Mouse (Mus musculus) midbrain, embryonic 12.5 days (tissue): ENCODE measurements at regions not wholly inside any gene's neighbourhood (a gene's known extent, or its start where the extent isn't known, plus 50 kb on each side); places are given as distances from the start of the nearest gene placed in this dataset.
"Not testable (repeated sequence)": the region's sequence is repeated elsewhere in the genome, so short reads cannot be mapped to it uniquely, and the experiment has no call there.

Source experiments
- ATAC-seq: fragments of 200-750 bp; cut with Nextera tagmentation; 2 replicates; pipeline ENCODE4 v1.8.0; 2017; ENCODE audit warnings: low read depth, moderate TSS enrichment, moderate library complexity; ENCODE audit not compliant: low FRiP score
- H3K27ac ChIP-seq: fragments of 300-500 bp; sonication (generic); replicated peaks from 2 replicates; pipeline ENCODE4 v1.5.1; 2016; ENCODE audit warnings: mild to moderate bottlenecking
- H3K27me3 ChIP-seq: fragments of 300-500 bp; sonication (generic); 2 replicates; pipeline ENCODE4 v1.6.1; 2016; ENCODE audit warnings: mild to moderate bottlenecking
- H3K36me3 ChIP-seq: fragments of 300-500 bp; sonication (generic); 2 replicates; pipeline ENCODE4 v1.6.1; 2016
- H3K4me1 ChIP-seq: fragments of 300-500 bp; sonication (generic); 2 replicates; pipeline ENCODE4 v1.6.1; 2016
- H3K4me2 ChIP-seq: fragments of 300-500 bp; sonication (generic); replicated peaks from 2 replicates; pipeline ENCODE4 v1.6.1; 2016; ENCODE audit warnings: mild to moderate bottlenecking, moderate library complexity
- H3K4me3 ChIP-seq: fragments of 300-500 bp; sonication (generic); 2 replicates; pipeline ENCODE4 v1.5.1; 2016; ENCODE audit warnings: mild to moderate bottlenecking
- H3K9ac ChIP-seq: fragments of 300-500 bp; sonication (generic); replicated peaks from 2 replicates; pipeline ENCODE4 v1.6.1; 2016; ENCODE audit warnings: mild to moderate bottlenecking, moderate library complexity
- H3K9me3 ChIP-seq: fragments of 300-500 bp; sonication (generic); 2 replicates; pipeline ENCODE4 v1.6.1; 2016; ENCODE audit warnings: mild to moderate bottlenecking
- WGBS: fragments of 180-500 bp; shearing (Covaris S2); methylation state at CpG from one replicate; pipeline ENCODE4 v1.1.7; 2016; 5-methylcytosine and 5-hydroxymethylcytosine counted together

DNA sequence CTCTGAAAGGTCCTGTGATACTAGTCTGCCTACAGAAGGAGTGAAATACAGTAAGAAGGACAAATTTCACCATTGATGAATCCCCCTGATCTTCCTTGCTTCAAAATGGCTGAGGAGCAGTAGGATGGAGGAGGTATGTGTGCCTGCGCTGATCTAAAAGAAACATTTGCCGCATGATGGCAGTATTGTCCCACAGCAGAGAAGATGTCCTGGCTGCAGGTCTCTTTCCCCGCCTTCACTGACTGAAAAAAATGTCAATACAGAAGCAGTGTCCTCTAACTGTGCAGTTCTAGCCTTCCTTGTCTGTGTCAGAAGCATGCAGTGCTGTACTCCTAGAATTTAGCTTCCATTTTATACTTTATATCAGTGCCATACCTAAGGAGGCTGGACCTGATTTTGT, 172.0 kb upstream of the Olfr1324 start:
- not testable (repeated sequence) for H3K27ac ChIP-seq

DNA sequence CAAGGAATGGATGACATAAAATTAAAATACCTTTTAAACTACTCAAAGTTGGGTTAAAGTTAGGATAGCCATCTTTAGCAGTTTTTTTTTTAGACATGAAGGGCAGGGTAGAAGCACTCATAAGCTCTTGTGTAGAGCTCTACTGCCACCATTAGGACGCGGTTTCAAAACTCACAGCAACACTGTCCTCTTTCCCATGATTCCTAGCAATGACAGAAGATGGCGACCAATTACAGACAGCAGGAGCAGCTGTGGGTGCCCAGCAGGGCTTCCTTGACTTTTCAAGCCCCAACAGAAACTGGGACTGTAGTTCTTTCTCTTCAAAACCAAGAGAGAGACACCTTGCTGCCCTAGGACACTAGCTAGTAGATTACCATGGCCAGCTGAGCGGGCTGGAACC, 171.5 kb upstream of the Olfr1324 start:
- H3K4me3 ChIP-seq, result peak overlapping the region; percentile 22; the same call in 1 of the 2 replicates
- H3K27ac ChIP-seq, result no peak overlapping the region
- peak overlapping the region; percentile 13; the same call in 1 of the 2 replicates for H3K4me2 ChIP-seq
- H3K4me1 ChIP-seq, result no peaks in the 10 kb centered on the region
- no peak overlapping the region for H3K9ac ChIP-seq
- WGBS, result 66% methylated on average over 4 of the region's 4 CpGs
- no peaks in the 10 kb centered on the region for H3K9me3 ChIP-seq
- no peak for ATAC-seq
- H3K27me3 ChIP-seq, result no peaks in the 10 kb centered on the region
- H3K36me3 ChIP-seq, result peaks cover 8% of the 10 kb centered on the region

More for the DNA sequence above, 172.0 kb upstream of the Olfr1324 start:
- H3K4me1 ChIP-seq, H3K36me3 ChIP-seq, H3K9ac ChIP-seq, H3K27me3 ChIP-seq, H3K9me3 ChIP-seq: not testable (repeated sequence)
- WGBS, result 59% methylated on average over 3 of the region's 3 CpGs
- peak overlapping the region; percentile 22; the same call in 1 of the 2 replicates for H3K4me3 ChIP-seq
- ATAC-seq, result peak; percentile 70; the same call in 1 of the 2 replicates
- peak overlapping the region; percentile 13; the same call in 1 of the 2 replicates for H3K4me2 ChIP-seq

DNA sequence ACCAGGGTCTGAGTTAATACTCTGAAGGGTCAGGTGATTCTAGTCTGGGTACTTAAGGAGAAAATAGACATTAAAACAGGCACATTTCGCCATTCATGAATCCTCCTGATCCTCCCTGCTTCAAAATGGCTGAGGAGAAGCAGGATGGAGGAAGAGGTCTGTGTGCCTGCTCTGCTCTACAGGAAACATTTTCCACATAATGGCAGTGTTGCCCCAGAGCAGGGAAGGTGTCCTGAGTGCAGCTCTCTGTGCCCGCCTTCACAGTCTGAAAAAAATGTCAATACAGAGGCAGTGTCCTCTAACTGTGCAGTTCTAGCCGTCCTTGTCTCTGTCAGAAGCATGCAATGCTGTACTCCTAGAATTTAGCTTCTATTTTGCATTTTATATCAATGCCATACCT, 169.3 kb upstream of the Olfr1324 start:
- not testable (repeated sequence) for H3K36me3 ChIP-seq, H3K9ac ChIP-seq

DNA sequence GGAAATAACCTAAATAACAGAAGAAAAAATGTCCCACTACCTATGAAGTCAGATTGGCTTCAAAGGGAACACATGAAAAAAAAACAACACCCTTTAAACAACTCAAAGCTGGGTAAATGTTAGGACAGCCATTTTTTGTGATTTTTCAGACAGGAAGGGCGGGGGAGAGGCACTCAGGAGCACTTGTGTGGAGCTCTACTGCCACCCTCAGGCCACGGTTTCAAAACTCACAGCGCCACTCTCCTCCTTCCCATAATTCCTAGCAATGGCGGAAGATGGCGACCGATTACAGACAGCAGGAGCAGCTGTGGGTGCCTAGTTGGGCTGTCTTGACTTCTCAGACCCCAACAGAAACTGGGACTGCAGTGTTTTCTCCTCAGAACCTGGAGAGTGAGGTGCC, 168.8 kb upstream of the Olfr1324 start:
- Histone ChIP-seq H3K9me3 (no peaks in the 10 kb centered on the region), H3K27ac (no peak overlapping the region), H3K4me3 (no peak overlapping the region), H3K36me3 (peaks cover 8% of the 10 kb centered on the region), H3K4me2 (0 out of 2 replicates have a peak overlapping the region, but pooled peaks have one; percentile 22), H3K27me3 (no peaks in the 10 kb centered on the region), H3K4me1 (no peaks in the 10 kb centered on the region), H3K9ac (no peak overlapping the region)
- no peak for ATAC-seq
- 57% methylated on average over 6 of the region's 6 CpGs for WGBS

More for the DNA sequence above, 169.3 kb upstream of the Olfr1324 start:
- not testable (repeated sequence) for H3K4me3 ChIP-seq, H3K9me3 ChIP-seq, H3K27ac ChIP-seq, ATAC-seq, H3K4me1 ChIP-seq, H3K27me3 ChIP-seq
- 65% methylated on average over 3 of the region's 3 CpGs for WGBS
- 0 out of 2 replicates have a peak overlapping the region, but pooled peaks have one; percentile 22 for H3K4me2 ChIP-seq

DNA sequence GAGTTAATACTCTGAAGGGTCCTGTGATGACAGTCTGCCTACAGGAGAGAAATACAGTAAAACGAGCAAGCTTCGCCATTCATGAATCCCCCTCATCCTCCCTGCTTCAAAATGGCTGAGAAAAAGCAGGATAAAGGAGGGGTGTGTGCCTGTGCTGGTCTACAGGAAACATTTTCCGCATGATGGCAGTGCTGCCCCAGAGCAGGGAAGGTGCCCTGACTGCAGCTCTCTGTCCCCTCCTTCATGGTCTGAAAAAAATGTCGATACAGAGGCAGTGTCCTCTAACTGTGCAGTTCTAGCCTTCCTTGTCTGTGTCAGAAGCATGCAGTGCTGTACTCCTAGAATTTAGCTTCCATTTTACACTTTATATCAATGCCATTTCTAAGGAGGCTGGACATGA, 166.7 kb upstream of the Olfr1324 start:
- H3K4me3 ChIP-seq, H3K9ac ChIP-seq, H3K9me3 ChIP-seq, H3K4me2 ChIP-seq, H3K4me1 ChIP-seq, H3K36me3 ChIP-seq, ATAC-seq, H3K27me3 ChIP-seq, H3K27ac ChIP-seq: not testable (repeated sequence)
- 80% methylated on average over 4 of the region's 4 CpGs for WGBS

DNA sequence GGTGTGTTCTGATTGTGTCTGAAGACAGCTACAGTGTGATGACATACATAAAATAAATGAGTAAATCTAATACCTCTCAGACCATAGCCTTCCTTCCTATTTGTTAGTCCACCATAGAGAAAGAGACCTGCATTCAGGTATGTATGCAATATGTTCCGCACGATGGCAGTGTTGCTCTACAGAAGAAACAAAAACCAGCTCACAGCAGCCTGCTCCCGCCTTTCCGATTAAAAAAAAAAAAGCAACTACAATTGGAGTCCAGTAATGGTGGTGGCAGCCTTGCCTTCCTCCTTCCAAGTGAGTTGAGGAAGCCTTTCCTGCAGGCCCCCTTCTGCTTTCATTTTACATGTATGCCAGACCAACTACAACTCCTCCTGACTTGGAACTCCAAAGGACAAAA, 163.2 kb upstream of the Olfr1324 start:
- Histone ChIP-seq H3K4me2 (no peak overlapping the region), H3K27ac (no peak overlapping the region), H3K4me1 (no peaks in the 10 kb centered on the region), H3K4me3 (no peak overlapping the region), H3K9ac (no peak overlapping the region), H3K36me3 (no peaks in the 10 kb centered on the region), H3K27me3 (no peaks in the 10 kb centered on the region), H3K9me3 (no peaks in the 10 kb centered on the region)
- ATAC-seq, result no peak
- WGBS, result 53% methylated on average over 4 of the region's 4 CpGs

DNA sequence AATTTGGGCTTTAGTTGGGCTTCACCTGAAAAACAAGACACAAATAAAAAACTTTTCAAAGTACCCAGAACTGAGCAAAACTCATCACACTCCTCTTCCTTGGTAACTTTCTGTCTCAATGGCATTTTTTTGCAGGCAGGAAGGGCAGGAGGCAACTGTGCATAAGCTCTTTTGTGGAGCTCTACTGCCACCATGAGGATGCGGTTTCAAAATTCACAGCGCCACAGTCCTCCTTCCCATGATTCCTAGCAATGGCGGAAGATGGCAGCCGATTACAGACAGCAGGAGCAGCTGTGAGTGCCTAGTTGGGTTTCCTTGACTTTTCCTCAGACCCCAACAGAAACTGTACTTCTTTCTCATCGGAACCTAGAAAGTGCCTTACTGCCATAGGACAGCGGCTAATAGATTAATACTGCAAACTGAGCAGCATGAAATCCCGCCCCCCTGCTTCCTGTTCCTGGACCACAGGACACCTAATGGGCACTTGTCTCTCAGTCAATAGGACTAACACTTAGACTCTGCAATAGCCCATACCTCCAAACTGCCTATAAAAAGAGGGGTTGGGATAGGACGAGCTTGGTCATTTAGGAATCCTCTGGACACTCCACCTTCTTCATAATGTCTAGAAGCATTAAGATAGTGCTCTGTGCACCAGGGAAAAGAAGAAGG, 162.5 kb upstream of the Olfr1324 start:
- Histone ChIP-seq H3K27me3 (no peaks in the 10 kb centered on the region), H3K9me3 (no peaks in the 10 kb centered on the region), H3K4me3 (0 out of 2 replicates have a peak overlapping the region, but pooled peaks have one; percentile 13), H3K4me1 (no peaks in the 10 kb centered on the region), H3K4me2 (no peak overlapping the region), H3K9ac (no peak overlapping the region), H3K27ac (no peak overlapping the region), H3K36me3 (no peaks in the 10 kb centered on the region)
- ATAC-seq, result 0 out of 2 replicates have a peak, but pooled peaks have one; percentile 52
- 62% methylated on average over 8 of the region's 8 CpGs for WGBS

DNA sequence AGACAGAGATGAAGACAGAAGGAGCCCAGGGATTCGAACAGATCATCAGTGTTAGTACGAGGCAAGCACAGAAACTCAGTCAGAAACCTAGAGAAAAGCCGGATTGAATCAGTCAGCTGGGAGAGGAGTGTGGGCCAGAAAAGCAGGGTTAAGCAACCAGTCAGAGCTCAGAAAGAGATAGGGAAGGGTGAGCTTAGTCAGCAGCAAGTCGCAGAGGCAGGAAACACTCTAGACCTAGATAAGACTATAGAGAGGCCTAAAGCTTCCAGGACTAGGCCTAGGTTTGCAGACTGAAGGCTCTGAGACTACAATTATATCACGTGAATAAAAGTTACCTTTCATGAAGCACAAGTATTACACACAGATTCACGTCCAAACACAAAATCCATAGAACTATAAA, 160.6 kb upstream of the Olfr1324 start:
- Histone ChIP-seq H3K36me3 (peaks cover 5% of the 10 kb centered on the region; the same call in 1 of the 2 replicates), H3K9me3 (no peaks in the 10 kb centered on the region), H3K4me1 (no peaks in the 10 kb centered on the region), H3K27me3 (no peaks in the 10 kb centered on the region), H3K4me3 (no peak overlapping the region), H3K9ac (no peak overlapping the region), H3K4me2 (no peak overlapping the region), H3K27ac (no peak overlapping the region)
- 87% methylated on average over 6 of the region's 6 CpGs for WGBS
- ATAC-seq, result no peak

DNA sequence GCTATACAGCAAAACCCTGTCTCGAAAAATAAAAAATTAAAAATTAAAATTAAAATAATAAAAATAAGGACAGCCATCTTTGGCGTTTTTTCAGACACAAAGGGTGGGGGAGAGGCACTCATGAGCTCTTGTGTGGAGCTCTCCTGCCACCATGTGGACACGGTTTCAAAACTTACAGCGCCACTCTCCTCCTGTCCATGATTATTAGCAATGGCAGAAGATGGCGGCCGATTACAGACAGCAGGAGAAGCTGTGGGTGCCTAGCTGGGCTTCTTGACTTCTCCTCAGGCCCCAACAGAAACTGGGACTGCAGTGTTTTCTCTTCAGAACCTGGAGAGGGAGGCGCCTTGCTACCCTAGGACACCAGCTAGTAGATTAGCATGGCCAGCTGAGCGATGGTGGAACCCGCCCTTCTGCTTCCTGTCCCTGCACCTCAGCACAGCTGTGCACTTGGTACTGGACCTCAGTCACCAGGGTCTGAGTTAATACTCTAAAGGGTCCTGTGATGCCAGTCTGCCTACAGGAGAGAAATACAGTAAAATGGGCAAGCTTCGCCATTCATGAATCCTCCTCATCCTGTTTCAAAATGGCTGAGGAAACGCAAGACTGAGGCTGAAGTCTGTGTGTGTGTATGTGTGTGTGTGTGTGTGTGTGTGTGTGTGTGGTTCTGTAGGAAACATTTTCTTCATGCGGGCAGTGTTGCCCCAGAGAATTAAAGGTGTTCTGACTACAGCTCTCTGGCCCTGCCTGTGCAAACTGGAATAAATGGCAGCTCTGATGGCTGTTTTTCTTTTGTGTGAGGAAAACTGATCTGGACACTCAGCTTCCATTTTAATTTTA, 155.7 kb upstream of the Olfr1324 start:
- Histone ChIP-seq H3K27me3 (no peaks in the 10 kb centered on the region), H3K4me2 (no peak overlapping the region), H3K9me3 (no peaks in the 10 kb centered on the region), H3K9ac (no peak overlapping the region), H3K27ac (no peak overlapping the region), H3K36me3 (peaks cover 7% of the 10 kb centered on the region; the same call in 1 of the 2 replicates), H3K4me1 (no peaks in the 10 kb centered on the region), H3K4me3 (0 out of 2 replicates have a peak overlapping the region, but pooled peaks have one; percentile 4)
- ATAC-seq, result peak; percentile 38; the same call in 1 of the 2 replicates
- 66% methylated on average over 12 of the region's 12 CpGs for WGBS

DNA sequence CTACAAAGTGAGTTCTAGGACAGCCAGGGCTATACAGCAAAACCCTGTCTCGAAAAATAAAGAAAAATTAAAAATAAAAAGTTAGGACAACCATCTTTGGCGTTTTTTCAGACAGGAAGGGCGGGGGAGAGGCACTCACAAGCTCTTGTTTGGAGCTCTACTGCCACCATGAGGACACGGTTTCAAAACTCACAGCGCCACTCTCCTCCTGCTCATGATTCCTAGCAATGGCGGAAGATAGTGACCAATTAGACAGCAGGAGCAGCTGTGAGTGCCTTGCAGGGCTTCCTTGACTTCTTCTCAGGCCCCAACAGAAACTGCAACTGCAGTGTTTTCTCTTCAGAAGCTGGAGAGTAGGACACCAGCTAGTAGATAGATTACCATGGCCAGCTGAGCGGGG, 151.9 kb upstream of the Olfr1324 start:
- no peak for ATAC-seq
- H3K9ac ChIP-seq, result no peak overlapping the region
- 57% methylated on average over 7 of the region's 7 CpGs for WGBS
- peak overlapping the region; percentile 23; the same call in 1 of the 2 replicates for H3K4me2 ChIP-seq
- H3K4me1 ChIP-seq, result no peaks in the 10 kb centered on the region
- H3K27me3 ChIP-seq, result no peaks in the 10 kb centered on the region
- peaks cover 7% of the 10 kb centered on the region; the same call in 1 of the 2 replicates for H3K36me3 ChIP-seq
- no peak overlapping the region for H3K4me3 ChIP-seq
- no peak overlapping the region for H3K27ac ChIP-seq
- no peaks in the 10 kb centered on the region for H3K9me3 ChIP-seq

DNA sequence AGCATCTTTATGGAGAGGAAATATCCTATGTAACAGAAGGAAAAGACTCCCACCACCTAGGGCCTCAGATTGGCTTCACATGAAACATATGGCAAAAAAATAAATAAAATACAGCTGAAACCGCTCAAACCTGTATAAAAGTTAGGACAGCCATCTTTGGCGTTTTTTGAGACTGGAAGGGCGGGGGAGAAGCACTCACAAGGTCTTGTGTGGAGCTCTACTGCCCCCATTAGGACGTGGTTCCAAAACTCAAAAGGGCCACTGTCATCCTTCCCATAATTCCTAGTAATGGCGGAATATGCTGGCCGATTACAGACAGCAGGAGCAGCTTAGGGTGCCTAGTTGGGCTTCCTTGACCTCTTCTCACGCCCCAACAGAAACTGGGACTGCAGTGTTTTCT, 148.5 kb upstream of the Olfr1324 start:
- Histone ChIP-seq H3K4me2 (peak overlapping the region; percentile 14; the same call in 1 of the 2 replicates), H3K27ac (no peak overlapping the region), H3K9ac (no peak overlapping the region), H3K4me1 (no peaks in the 10 kb centered on the region), H3K27me3 (no peaks in the 10 kb centered on the region), H3K36me3 (no peaks in the 10 kb centered on the region), H3K4me3 (no peak overlapping the region), H3K9me3 (no peaks in the 10 kb centered on the region)
- no peak for ATAC-seq
- 47% methylated on average over 7 of the region's 7 CpGs for WGBS
